Comparison of ENCODE assay signal across 15 mouse cellular contexts in the genomic region with DNA sequence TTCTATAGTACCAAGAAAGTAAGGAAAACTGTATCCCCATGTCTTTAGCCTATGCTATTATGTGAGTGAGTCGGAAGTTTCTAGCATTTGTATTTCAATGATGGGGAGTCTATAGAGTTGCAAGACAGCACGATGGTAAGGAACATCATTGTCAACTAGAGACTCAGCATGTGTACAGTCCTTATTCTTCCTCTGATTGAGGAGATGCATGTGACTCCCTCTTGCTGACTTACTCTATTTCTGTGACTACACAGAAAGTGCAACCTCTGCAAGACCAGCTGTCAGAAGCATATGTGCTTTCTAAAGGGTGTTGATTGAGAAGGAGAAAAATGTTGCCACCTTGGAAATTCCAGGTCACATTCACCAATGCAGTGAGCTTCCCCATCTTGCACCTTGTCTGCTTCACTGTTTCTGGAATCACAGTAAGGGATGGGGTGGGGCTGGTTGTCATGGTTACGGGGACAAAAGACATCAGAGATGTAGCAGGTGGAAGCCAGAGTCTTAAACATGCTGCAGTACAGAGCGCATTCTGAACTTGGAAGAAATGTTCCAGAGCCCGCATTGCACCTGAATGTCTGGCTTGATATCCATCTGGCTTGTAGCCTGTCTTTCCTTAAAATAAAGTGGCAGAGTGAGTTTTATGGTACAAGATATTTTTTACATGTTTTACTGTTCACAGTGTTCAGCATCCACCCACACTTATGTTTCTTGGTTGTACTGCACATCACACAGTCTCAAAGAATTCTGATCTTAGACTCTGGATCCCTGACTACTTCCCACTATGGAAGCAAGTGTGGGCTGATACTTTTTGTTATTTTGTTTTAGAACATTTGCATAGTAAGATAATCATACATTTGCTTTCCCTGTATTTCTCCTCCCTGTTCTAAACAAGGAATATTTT. TPM values are rescaled to one million over a fixed set of nuclear protein-coding genes. Genes with fewer than 3 reads are reported as not detected.
DNase-seq lines count a peak whose midpoint lies in the region; ATAC-seq lines count a peak whose summit lies in the region.
"Had no signal": no experiment of that assay in that cellular context is flagged by ENCODE, and none has a peak within 500 bp of the region (broad histone marks: within the 10 kb centered on the region; RNA-seq: fewer than 3 reads in every experiment).

No protein-coding gene starts in this region.

- no peaks in the 10 kb centered on the region for H3K9me3 ChIP-seq in midbrain, embryonic 14.5 days (ENCODE audit: control insufficient read depth, low read length)
- H3K9me3 ChIP-seq in midbrain, embryonic 11.5 days (ENCODE audit: control insufficient read depth, low read length) = no peaks in the 10 kb centered on the region
- H3K9me3 ChIP-seq: limb, embryonic 13.5 days; neural tube, embryonic 12.5 days had no signal

- no peak overlapping the region for H3K9ac ChIP-seq in midbrain, embryonic 14.5 days (replicated peaks; ENCODE audit: low read length)
- no peak overlapping the region for H3K9ac ChIP-seq in midbrain, embryonic 11.5 days (ENCODE audit: low read length)
- H3K9ac ChIP-seq: limb, embryonic 13.5 days; neural tube, embryonic 12.5 days had no signal

- H3K4me2 ChIP-seq in midbrain, embryonic 14.5 days (ENCODE audit: low read length) = no peak overlapping the region
- H3K4me2 ChIP-seq in midbrain, embryonic 11.5 days = no peak overlapping the region
- H3K4me2 ChIP-seq: limb, embryonic 13.5 days; neural tube, embryonic 12.5 days had no signal

- no peak overlapping the region for H3K27ac ChIP-seq in midbrain, embryonic 14.5 days (replicated peaks; ENCODE audit: low read depth, low read length)
- H3K27ac ChIP-seq in midbrain, embryonic 11.5 days (ENCODE audit: low read depth, low read length) = no peak overlapping the region
- H3K27ac ChIP-seq: limb, embryonic 13.5 days; neural tube, embryonic 12.5 days had no signal

- intact Hi-C loops in left cerebral cortex, postnatal 14 days (cut with DNase I) = no loop called here

- no peaks in the 10 kb centered on the region for H3K27me3 ChIP-seq in midbrain, embryonic 14.5 days (ENCODE audit: control insufficient read depth, insufficient read depth, low read length)
- H3K27me3 ChIP-seq in midbrain, embryonic 11.5 days (ENCODE audit: control insufficient read depth, insufficient read depth, low read length) = no peaks in the 10 kb centered on the region
- H3K27me3 ChIP-seq: neural tube, embryonic 12.5 days had no signal

- H3K4me1 ChIP-seq in midbrain, embryonic 14.5 days (ENCODE audit: control insufficient read depth, insufficient read depth, low read length) = no peaks in the 10 kb centered on the region
- H3K4me1 ChIP-seq in midbrain, embryonic 11.5 days (ENCODE audit: control insufficient read depth, insufficient read depth, low read length) = no peaks in the 10 kb centered on the region
- H3K4me1 ChIP-seq: limb, embryonic 13.5 days; neural tube, embryonic 12.5 days had no signal

- no peak; the same call in 1 of the 2 replicates for ATAC-seq in midbrain, embryonic 14.5 days (ENCODE audit: low FRiP score, low TSS enrichment)
- ATAC-seq in midbrain, embryonic 11.5 days (ENCODE audit: low FRiP score) = no peak
- ATAC-seq: lung, postnatal 0 days had no signal

- DNase-seq in midbrain, embryonic 14.5 days = peak; percentile 73
- DNase-seq in midbrain, embryonic 11.5 days (ENCODE audit: low spot score, missing footprints) = no peak
- DNase-seq in frontal cortex, postnatal 25 days (ENCODE audit: low spot score in 2 of 2) = peak; percentile 33 to 37
- DNase-seq in left cerebral cortex, postnatal 14 days (ENCODE audit: low spot score in 2 of 2) = peak; percentile 69 to 92
- DNase-seq in right cerebral cortex, postnatal 4 days = peak; percentile 40
- DNase-seq in spleen, postnatal 4 days (ENCODE audit: low spot score in 2 of 2) = no peak
- DNase-seq in adrenal gland, adult 18-20 months (ENCODE audit: low spot score in 2 of 2) = no peak
- DNase-seq in lung, postnatal 25 days (ENCODE audit: low spot score) = no peak
- DNase-seq: adrenal gland, postnatal 14 days; cerebellum, adult 9-11 months; kidney, adult 9 months had no signal

- no peaks in the 10 kb centered on the region for H3K36me3 ChIP-seq in midbrain, embryonic 14.5 days (ENCODE audit: control insufficient read depth, insufficient read depth, low read length)
- H3K36me3 ChIP-seq in midbrain, embryonic 11.5 days (ENCODE audit: control insufficient read depth, insufficient read depth, low read length) = no peaks in the 10 kb centered on the region
- H3K36me3 ChIP-seq: limb, embryonic 13.5 days; neural tube, embryonic 12.5 days had no signal

- WGBS in midbrain, embryonic 14.5 days = 72% methylated on average over 5 of the region's 5 CpGs
- WGBS in midbrain, embryonic 11.5 days = 71% methylated on average over 5 of the region's 5 CpGs

- H3K4me3 ChIP-seq in midbrain, embryonic 14.5 days (replicated peaks; ENCODE audit: low read depth, low read length) = no peak overlapping the region
- H3K4me3 ChIP-seq in midbrain, embryonic 11.5 days (ENCODE audit: low read depth, low read length) = no peak overlapping the region
- H3K4me3 ChIP-seq: limb, embryonic 13.5 days; neural tube, embryonic 12.5 days had no signal

RNA-seq across cellular contexts. Expression of gene Hrasls, which starts 7.2 kb away (rescaled TPM):
- 2.5 and 2.8 TPM in 2 replicates for polyA plus RNA-seq in midbrain, embryonic 14.5 days (2014; fragmentation: Nextera tagmentation; extraction: Ambion mirVana)
- 1.7 and 3.0 TPM in 2 replicates for polyA plus RNA-seq in midbrain, embryonic 11.5 days (2014; fragmentation: Nextera tagmentation; extraction: Ambion mirVana)
- 10 to 100 TPM; 17.5 to 20.2 TPM for total RNA-seq in left cerebral cortex, postnatal 14 days (2021)
- total RNA-seq in adrenal gland, adult 18-20 months (2021) = 1 to 10 TPM; 1.5 to 6.4 TPM
- polyA plus RNA-seq: spleen, adult 2 months had no signal

Comparison
In these comparisons a context has a peak if more than half of its experiments do, and no peak if none do; other contexts are left out.
1. DNase-seq: peak in midbrain, embryonic 14.5 days (single experiment), frontal cortex, postnatal 25 days (2 of 2), left cerebral cortex, postnatal 14 days (2 of 2) and right cerebral cortex, postnatal 4 days (single experiment); none in midbrain, embryonic 11.5 days (single experiment), spleen, postnatal 4 days (0 of 2), adrenal gland, adult 18-20 months (0 of 2) and lung, postnatal 25 days (single experiment).